Mouse (Mus musculus): ENCODE data around the gene Kat6b.

DNA sequence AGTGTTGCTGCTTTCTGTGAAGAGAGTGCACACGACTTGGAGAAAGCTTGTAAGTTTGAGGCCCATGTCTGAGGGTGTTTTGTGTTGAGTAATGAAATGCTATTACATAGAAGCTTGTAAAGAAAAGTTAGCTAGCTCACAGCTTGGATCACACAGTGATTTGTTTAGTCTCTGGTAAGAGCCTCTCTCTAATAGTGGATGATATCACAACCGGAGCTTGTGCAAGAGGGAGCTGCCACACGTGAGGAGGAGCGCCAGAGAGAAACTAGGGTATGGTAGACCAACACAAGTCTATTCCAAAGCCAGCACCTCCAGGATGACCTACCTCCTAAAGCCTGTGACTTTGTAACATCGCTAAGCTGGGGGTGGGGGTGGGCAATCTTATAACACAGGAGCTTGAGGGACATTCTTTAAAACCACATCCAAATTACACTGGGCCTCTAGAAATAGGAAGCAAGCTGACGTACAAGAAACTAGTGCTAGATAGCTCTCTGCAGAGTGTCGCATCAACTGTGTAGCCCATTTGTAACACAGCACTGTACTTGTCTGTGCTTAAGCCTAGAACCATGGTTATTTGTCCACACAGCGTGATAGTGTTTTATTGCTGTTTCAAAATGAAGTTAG, 93.6 kb downstream of the Kat6b start:
- TF ChIP-seq CTCF (IDR thresholded peaks at IDR 0.05; ENCODE audit: extremely low read depth, insufficient read depth, low read length) = no peak
- TF ChIP-seq POLR2A (IDR thresholded peaks at IDR 0.05; ENCODE audit: extremely low read depth, insufficient read depth, low read length) = no peak
